Mouse (Mus musculus) urinary bladder, postnatal 4 days (tissue): ENCODE results near the gene Hprt.
A peak's percentile ranks its signal among the peaks of the same experiment; 100 is the strongest.
"Not testable (repeated sequence)": the region's sequence is repeated elsewhere in the genome, so short reads cannot be mapped to it uniquely, and the experiment has no call there.

Experiments
- DNase-seq, 2 experiments: peaks; one replicate each; pipeline ENCODE4 v3.0.0; 2021 to 2022; ENCODE audit warnings: low spot score in 2 of 2

Hprt gene

GRCm38 (mm10) chrX:52987905-52988783 lies at the start of gene Hprt:
TSS of gene Hprt (plus strand) at chrX:52988137.
- peak; percentile 80 to 83 for DNase-seq

- no peak for DNase-seq
These were observed 42.4 kb upstream of the Hprt start for GRCm38 (mm10) chrX:52945509-52945908.

- DNase-seq: no peak
These were observed 38.2 kb upstream of the Hprt start for GRCm38 (mm10) chrX:52949713-52950112.

GRCm38 (mm10) chrX:52956942-52957341 lies 31.0 kb upstream of the Hprt start:
- DNase-seq: no peak

GRCm38 (mm10) chrX:52961559-52962110 lies 26.3 kb upstream of the Hprt start:
- no peak for DNase-seq

GRCm38 (mm10) chrX:52965149-52965548 lies 22.8 kb upstream of the Hprt start:
- no peak for DNase-seq

GRCm38 (mm10) chrX:52971211-52972006 lies 16.5 kb upstream of the Hprt start:
- DNase-seq: peak in 1 of 2 experiments; percentile 18

- DNase-seq: no peak
These were observed 15.8 kb upstream of the Hprt start for GRCm38 (mm10) chrX:52972129-52972528.

GRCm38 (mm10) chrX:52972680-52973079 lies 15.3 kb upstream of the Hprt start:
- no peak for DNase-seq

- no peak for DNase-seq
These were observed 9.4 kb upstream of the Hprt start for GRCm38 (mm10) chrX:52978576-52978975.

GRCm38 (mm10) chrX:52981378-52981777 lies 6.6 kb upstream of the Hprt start:
- no peak for DNase-seq

- DNase-seq: not testable (repeated sequence)
These were observed 6.8 kb downstream of the Hprt start for GRCm38 (mm10) chrX:52994726-52995125.

- DNase-seq: not testable (repeated sequence)
These were observed 16.9 kb downstream of the Hprt start for GRCm38 (mm10) chrX:53004887-53005286.

- no peak for DNase-seq
These were observed 18.1 kb downstream of the Hprt start for GRCm38 (mm10) chrX:53006062-53006461.

GRCm38 (mm10) chrX:53015549-53015948 lies 27.6 kb downstream of the Hprt start:
- DNase-seq: no peak

GRCm38 (mm10) chrX:53023021-53023420 lies 35.1 kb downstream of the Hprt start:
- DNase-seq: no peak

- not testable (repeated sequence) for DNase-seq
These were observed 36.3 kb downstream of the Hprt start for GRCm38 (mm10) chrX:53024268-53024667.

GRCm38 (mm10) chrX:53025471-53026223 lies 37.7 kb downstream of the Hprt start:
- DNase-seq: no peak

GRCm38 (mm10) chrX:53029559-53029958 lies 41.6 kb downstream of the Hprt start:
- no peak for DNase-seq

- no peak for DNase-seq
These were observed 50.3 kb downstream of the Hprt start for GRCm38 (mm10) chrX:53038194-53038593.

- no peak for DNase-seq
These were observed 51.7 kb downstream of the Hprt start for GRCm38 (mm10) chrX:53039651-53040050.

- DNase-seq: no peak
These were observed 52.2 kb downstream of the Hprt start for GRCm38 (mm10) chrX:53040138-53040537.
